Mouse (Mus musculus): ENCODE data around the gene Cttnbp2nl. TPM values are rescaled to one million over a fixed set of nuclear protein-coding genes. Genes with fewer than 3 reads are reported as not detected.

Cttnbp2nl gene
- total and polyA plus RNA-seq, 2 experiments from 2014 or later: 24.9 to 42.4 TPM

DNA sequence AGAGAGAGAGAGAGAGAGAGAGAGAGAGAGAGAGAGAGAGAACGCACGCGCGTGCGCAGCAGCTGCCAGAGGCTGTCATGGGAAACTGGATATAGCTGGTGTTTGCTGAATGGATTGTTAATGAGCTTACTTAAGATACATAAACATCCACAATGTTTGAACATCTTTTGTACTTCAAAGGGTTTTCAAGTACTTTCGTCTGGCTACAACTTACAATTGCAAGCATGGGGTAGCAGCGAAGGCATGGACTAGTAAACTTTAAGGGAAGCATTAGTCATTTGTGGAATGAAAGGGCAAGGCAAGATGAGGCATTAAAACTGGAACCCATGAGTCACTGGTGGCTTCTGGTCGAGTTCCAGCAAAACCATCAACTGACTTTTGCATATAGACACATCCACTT lies 52.4 kb downstream of the Cttnbp2nl start:
- Histone ChIP-seq H3K36me3 (ENCODE audit: insufficient read depth, low read length) (peaks cover 22% of the 10 kb centered on the region; the same call in 1 of the 2 replicates), H3K9me3 (ENCODE audit: low read length) (no peaks in the 10 kb centered on the region), H3K9ac (replicated peaks; ENCODE audit: low read length) (no peak overlapping the region), H3K27ac (no peak overlapping the region), H3K4me1 (ENCODE audit: insufficient read depth, low read length) (0 out of 2 replicates have a peak, but pooled peaks cover 5% of the 10 kb centered on the region), H3K4me3 (ENCODE audit: low read length) (no peak overlapping the region), H3K27me3 (ENCODE audit: insufficient read depth, low read length) (no peaks in the 10 kb centered on the region), H3K4me2 (ENCODE audit: low read depth, low read length) (no peak overlapping the region)
- ATAC-seq (no peak), DNase-seq (ENCODE audit: low spot score) (no peak)
- no peak for TF ChIP-seq CTCF (IDR thresholded peaks at IDR 0.05; ENCODE audit: low read depth)
- WGBS: 90% methylated on average over 8 of the region's 8 CpGs

DNA sequence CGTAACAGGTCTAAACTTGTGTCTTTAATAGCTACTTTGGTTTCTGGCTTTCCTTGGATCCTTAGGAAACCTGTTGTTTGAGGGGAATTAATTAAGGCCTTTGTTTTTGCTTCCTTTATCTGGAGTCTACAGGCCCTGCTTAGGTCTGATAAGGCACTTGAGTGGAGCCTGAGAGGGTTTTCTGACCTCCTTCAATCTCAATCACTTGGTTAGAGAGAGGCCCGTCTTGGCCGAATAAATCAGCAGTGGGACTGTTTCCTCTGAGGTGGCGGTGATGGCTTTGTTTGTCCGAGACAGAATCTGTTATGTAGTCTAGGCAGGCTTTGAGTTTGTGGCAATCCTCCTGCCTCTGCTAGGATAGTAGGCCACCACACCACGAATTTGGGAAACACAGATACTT lies 55.4 kb downstream of the Cttnbp2nl start:
- H3K9ac ChIP-seq (replicated peaks; ENCODE audit: low read length): no peak overlapping the region
- DNase-seq (ENCODE audit: low spot score): no peak
- no peaks in the 10 kb centered on the region for H3K36me3 ChIP-seq (ENCODE audit: insufficient read depth, low read length)
- ATAC-seq: no peak
- H3K4me2 ChIP-seq (ENCODE audit: low read depth, low read length): no peak overlapping the region
- H3K4me3 ChIP-seq (ENCODE audit: low read length): no peak overlapping the region
- no peaks in the 10 kb centered on the region for H3K27me3 ChIP-seq (ENCODE audit: insufficient read depth, low read length)
- H3K9me3 ChIP-seq (ENCODE audit: low read length): no peaks in the 10 kb centered on the region
- H3K27ac ChIP-seq: no peak overlapping the region
- WGBS: 42% methylated on average over 6 of the region's 6 CpGs
- no peak for TF ChIP-seq CTCF (IDR thresholded peaks at IDR 0.05; ENCODE audit: low read depth)
- 0 out of 2 replicates have a peak, but pooled peaks cover 5% of the 10 kb centered on the region for H3K4me1 ChIP-seq (ENCODE audit: insufficient read depth, low read length)

DNA sequence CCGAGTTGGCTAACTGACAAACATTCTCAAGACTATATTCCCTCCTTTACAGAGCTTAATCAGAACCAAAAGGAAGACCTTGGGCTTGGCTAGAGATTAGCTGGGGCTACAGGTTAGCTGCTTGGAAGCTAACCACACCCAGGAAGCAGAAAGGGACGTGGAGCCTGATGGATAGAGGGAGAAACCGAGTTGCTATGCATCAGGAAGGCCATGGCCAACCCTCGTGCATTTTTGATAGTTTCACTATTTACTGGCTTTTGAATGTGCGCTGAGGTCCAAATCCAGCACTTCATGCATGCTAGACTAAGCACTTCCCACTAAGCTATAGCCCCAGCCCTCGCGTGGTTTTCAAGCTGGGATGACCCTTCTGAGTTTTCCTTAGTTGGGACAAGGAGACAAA lies 57.2 kb downstream of the Cttnbp2nl start:
- no peak overlapping the region for H3K4me3 ChIP-seq (ENCODE audit: low read length)
- 86% methylated on average over 7 of the region's 7 CpGs for WGBS
- 0 out of 2 replicates have a peak, but pooled peaks cover 5% of the 10 kb centered on the region for H3K4me1 ChIP-seq (ENCODE audit: insufficient read depth, low read length)
- no peak for DNase-seq (ENCODE audit: low spot score)
- no peak for ATAC-seq
- no peak overlapping the region for H3K27ac ChIP-seq
- H3K36me3 ChIP-seq (ENCODE audit: insufficient read depth, low read length): no peaks in the 10 kb centered on the region
- H3K9ac ChIP-seq (replicated peaks; ENCODE audit: low read length): no peak overlapping the region
- H3K27me3 ChIP-seq (ENCODE audit: insufficient read depth, low read length): no peaks in the 10 kb centered on the region
- H3K9me3 ChIP-seq (ENCODE audit: low read length): no peaks in the 10 kb centered on the region
- TF ChIP-seq CTCF (IDR thresholded peaks at IDR 0.05; ENCODE audit: low read depth): no peak
- no peak overlapping the region for H3K4me2 ChIP-seq (ENCODE audit: low read depth, low read length)

DNA sequence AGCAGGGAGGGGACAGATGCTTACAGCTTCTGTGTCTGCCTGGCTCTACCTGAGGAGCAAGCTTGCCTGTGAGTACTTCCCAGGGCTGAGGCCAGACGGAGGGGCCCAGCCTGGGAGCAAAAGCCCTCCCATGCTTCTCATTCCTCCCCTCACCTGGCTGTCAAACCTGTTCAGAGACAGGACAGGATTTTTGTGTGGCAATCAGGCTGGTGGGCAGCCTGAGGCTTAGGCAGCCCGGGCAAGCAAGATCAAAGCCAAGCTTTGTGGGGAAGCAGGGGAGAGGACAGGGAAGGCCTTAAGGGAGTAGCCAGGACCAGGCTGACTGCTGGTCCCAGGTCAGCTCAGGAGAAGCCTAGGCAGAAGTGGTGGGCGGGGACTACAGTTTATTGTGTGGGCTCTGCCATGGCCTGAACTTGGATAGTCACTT lies 58.5 kb downstream of the Cttnbp2nl start:
- Histone ChIP-seq H3K4me3 (ENCODE audit: low read length) (no peak overlapping the region), H3K27me3 (ENCODE audit: insufficient read depth, low read length) (no peaks in the 10 kb centered on the region), H3K4me2 (ENCODE audit: low read depth, low read length) (no peak overlapping the region), H3K27ac (peak overlapping the region; percentile 32), H3K36me3 (ENCODE audit: insufficient read depth, low read length) (no peaks in the 10 kb centered on the region), H3K9ac (replicated peaks; ENCODE audit: low read length) (no peak overlapping the region), H3K4me1 (ENCODE audit: insufficient read depth, low read length) (0 out of 2 replicates have a peak, but pooled peaks cover 5% of the 10 kb centered on the region), H3K9me3 (ENCODE audit: low read length) (no peaks in the 10 kb centered on the region)
- DNase-seq (ENCODE audit: low spot score) (no peak), ATAC-seq (no peak)
- 57% methylated on average over 3 of the region's 3 CpGs for WGBS
- no peak for TF ChIP-seq CTCF (IDR thresholded peaks at IDR 0.05; ENCODE audit: low read depth)

DNA sequence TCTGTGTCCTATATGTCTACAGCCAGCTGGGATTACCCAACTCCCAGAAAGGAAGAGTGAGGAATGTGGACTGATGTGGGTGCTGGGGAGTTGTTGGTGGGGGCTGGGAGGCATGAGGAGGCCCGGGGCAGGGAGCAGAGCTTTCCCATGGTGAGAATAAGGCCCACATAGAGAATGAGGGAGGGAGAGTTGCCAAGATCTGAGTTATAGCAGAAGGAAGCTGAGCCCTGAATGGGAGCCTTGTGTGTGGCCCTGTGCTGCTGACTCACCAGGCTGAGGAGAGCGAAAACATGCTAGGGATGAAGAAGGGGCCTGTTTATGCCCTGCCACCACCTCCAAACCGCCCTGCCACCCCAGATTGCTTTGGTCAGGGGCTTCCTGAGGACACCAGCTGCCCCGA lies 59.1 kb downstream of the Cttnbp2nl start:
- peak overlapping the region; percentile 32; the same call in 1 of the 2 replicates for H3K27ac ChIP-seq
- 0 out of 2 replicates have a peak, but pooled peaks cover 5% of the 10 kb centered on the region for H3K4me1 ChIP-seq (ENCODE audit: insufficient read depth, low read length)
- no peak for TF ChIP-seq CTCF (IDR thresholded peaks at IDR 0.05; ENCODE audit: low read depth)
- H3K4me3 ChIP-seq (ENCODE audit: low read length): no peak overlapping the region
- peak; percentile 85 for ATAC-seq
- DNase-seq (ENCODE audit: low spot score): peak; percentile 73
- H3K4me2 ChIP-seq (ENCODE audit: low read depth, low read length): no peak overlapping the region
- no peaks in the 10 kb centered on the region for H3K36me3 ChIP-seq (ENCODE audit: insufficient read depth, low read length)
- H3K27me3 ChIP-seq (ENCODE audit: insufficient read depth, low read length): no peaks in the 10 kb centered on the region
- H3K9me3 ChIP-seq (ENCODE audit: low read length): no peaks in the 10 kb centered on the region
- H3K9ac ChIP-seq (replicated peaks; ENCODE audit: low read length): no peak overlapping the region
- 25% methylated on average over 4 of the region's 4 CpGs for WGBS

DNA sequence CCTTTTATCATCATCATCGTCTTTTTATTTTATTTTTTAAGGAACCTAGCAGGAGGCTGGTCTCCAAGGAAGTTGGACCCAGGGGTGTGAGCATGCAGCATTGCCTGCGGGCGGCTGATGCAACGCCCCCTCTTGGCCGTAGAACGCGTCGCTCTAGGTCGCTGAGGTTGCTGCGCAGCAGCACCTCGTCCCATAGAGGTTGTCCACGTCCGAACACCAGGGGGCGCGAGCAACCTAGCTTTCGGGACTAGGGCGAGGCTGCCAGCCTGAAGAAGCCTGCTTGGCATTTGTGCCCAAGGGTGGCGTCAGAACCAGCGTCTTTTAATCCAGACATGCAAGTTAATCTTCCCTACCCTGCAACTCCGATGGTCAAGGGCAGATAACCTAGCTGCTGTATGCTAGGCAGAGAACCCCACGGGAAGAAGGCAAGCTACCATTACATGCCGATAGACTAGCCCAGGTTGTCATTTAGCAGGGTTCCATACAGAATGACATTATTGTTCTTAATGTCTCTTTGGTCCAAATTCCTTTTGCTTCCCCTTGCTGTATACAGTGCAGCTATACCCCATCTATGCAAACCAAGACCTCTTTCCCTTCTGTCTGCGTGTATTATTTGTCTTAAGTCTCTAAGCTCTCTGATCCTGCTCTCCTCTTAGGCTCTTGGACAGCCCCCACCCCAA lies 60.1 kb downstream of the Cttnbp2nl start:
- H3K27ac ChIP-seq: peak overlapping the region; percentile 1; the same call in 1 of the 2 replicates
- H3K9ac ChIP-seq (replicated peaks; ENCODE audit: low read length): 0 out of 2 replicates have a peak overlapping the region, but pooled peaks have one; percentile 5
- no peaks in the 10 kb centered on the region for H3K4me1 ChIP-seq (ENCODE audit: insufficient read depth, low read length)
- WGBS: 9% methylated on average over 23 of the region's 23 CpGs
- ATAC-seq (peak; percentile 93), DNase-seq (ENCODE audit: low spot score) (peak; percentile 97)
- TF ChIP-seq CTCF (IDR thresholded peaks at IDR 0.05; ENCODE audit: low read depth): peak; percentile 97
- H3K9me3 ChIP-seq (ENCODE audit: low read length): no peaks in the 10 kb centered on the region
- H3K27me3 ChIP-seq (ENCODE audit: insufficient read depth, low read length): no peaks in the 10 kb centered on the region
- H3K36me3 ChIP-seq (ENCODE audit: insufficient read depth, low read length): no peaks in the 10 kb centered on the region
- peak overlapping the region; percentile 43 for H3K4me2 ChIP-seq (ENCODE audit: low read depth, low read length)
- peak overlapping the region; percentile 14; the same call in 1 of the 2 replicates for H3K4me3 ChIP-seq (ENCODE audit: low read length)

DNA sequence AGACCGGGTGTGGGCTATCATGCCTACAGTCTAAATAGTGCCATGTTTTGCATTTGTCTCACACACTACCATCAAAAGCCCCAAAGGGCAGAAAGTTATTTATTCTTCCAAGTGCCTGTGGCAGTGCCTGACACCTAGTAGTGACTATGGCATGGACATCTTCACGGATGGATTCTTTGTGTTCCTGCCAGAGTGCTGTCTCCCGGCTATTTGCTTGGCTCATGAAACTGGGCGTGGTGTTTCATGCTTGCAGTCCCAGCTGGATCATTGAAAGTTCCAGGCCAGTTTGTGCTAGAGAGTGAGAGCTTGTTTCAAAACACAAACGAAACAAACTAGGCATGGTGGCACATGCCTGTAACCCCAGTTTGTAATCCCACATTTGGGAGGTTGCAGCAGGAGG lies 61.2 kb downstream of the Cttnbp2nl start:
- ATAC-seq: no peak
- Histone ChIP-seq H3K27me3 (ENCODE audit: insufficient read depth, low read length) (no peaks in the 10 kb centered on the region), H3K9me3 (ENCODE audit: low read length) (no peaks in the 10 kb centered on the region), H3K27ac (no peak overlapping the region), H3K4me2 (ENCODE audit: low read depth, low read length) (no peak overlapping the region), H3K4me1 (ENCODE audit: insufficient read depth, low read length) (no peaks in the 10 kb centered on the region), H3K36me3 (ENCODE audit: insufficient read depth, low read length) (no peaks in the 10 kb centered on the region), H3K4me3 (ENCODE audit: low read length) (no peak overlapping the region), H3K9ac (replicated peaks; ENCODE audit: low read length) (no peak overlapping the region)
- no peak for TF ChIP-seq CTCF (IDR thresholded peaks at IDR 0.05; ENCODE audit: low read depth)
- no peak for DNase-seq (ENCODE audit: low spot score)
- 75% methylated on average over 5 of the region's 5 CpGs for WGBS
